Mouse (Mus musculus) retina, adult 2 months (tissue): ENCODE measurements around the gene Ppa2.

Source experiments
- DNase-seq: peaks from one replicate; pipeline ENCODE4 v3.0.0-alpha.2; 2012; ENCODE audit warnings: low read depth, low spot score

Ppa2 gene

GRCm38 (mm10) chr3:133389803-133390387 lies 80.0 kb downstream of the Ppa2 start:
- no peak for DNase-seq

- DNase-seq = no peak
These were observed 84.6 kb downstream of the Ppa2 start for GRCm38 (mm10) chr3:133394531-133394930.

DNA sequence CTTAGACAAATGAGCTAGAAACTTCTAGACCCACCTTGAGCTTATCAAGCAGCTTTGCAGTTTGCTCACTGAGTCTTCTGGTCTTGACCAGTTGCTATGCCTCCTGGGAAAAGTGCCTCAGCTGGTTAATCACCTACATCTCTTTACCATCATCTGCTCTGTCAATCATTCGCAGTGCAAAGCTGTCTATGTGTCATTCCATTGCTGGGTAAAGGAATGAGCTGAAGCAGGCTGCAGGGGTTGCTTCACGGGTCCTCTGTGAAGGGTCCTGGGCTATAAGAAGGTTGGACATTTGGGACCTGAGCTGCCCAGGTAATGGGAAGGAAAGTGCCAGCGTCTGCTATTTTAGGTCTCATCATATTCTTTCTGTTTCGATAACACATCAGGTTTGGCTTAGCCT lies 93.9 kb downstream of the Ppa2 start:
- no peak for DNase-seq

DNA sequence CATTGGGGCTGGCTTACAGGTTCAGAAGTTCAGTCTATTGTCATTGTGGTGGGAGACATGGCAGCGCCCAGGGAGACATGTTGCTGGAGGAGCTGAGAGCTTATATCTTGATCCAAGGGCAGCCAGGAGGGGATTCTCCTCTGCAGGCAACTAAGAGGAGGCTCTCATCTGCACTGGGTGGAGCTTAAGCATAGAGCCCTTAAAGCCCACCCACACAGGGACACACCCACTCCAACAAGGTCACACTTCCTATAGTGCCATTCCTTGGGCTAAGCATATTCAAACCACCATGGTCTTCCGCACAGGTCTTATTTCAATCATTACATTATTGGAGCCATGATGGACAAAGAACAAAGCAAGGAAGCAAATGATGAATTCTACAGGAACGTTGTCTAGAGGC lies 95.7 kb downstream of the Ppa2 start:
- no peak for DNase-seq

DNA sequence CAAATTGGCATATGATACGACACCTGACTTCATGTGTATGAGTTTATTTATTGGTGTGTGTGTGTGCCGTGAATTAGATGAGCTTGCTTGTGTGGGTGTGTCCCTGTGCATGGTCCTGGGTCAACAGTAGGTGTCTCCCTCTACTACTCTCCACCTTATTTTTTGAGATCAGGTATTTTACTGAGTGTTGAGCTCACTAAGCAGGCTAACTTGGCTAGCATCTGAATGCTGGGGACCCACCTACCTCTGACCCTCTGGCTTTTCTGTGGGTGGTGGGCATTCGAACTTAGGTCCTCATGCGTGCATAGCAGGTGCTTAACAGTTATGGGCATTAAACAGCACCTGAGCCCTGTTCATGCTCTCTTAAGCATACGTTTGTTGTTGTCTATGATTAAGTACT lies 96.3 kb downstream of the Ppa2 start:
- no peak for DNase-seq

- no peak for DNase-seq
These were observed 101.3 kb downstream of the Ppa2 start for GRCm38 (mm10) chr3:133411123-133411675.

DNA sequence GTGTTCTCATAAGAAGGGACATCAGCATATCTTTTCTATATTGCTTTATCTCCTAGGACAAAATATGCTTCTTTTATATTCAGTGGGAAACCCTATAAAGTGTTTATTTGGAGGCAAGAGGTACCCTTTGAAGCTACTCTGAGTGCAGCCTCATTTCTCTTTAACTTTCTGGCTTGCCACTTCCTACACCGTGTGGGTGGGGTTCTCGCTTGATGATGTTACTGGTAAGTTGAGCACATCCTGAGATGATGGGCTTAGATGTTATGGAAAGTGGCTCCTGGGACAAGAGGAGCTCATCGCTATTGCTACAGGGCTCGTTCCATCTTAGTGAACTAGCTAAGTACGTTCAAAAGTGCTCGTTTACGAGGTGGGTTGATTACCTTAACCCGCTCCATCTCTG lies 101.9 kb downstream of the Ppa2 start:
- DNase-seq = no peak

- DNase-seq = no peak
These were observed 104.8 kb downstream of the Ppa2 start for GRCm38 (mm10) chr3:133414747-133415146.

- DNase-seq = no peak
These were observed 113.2 kb downstream of the Ppa2 start for GRCm38 (mm10) chr3:133423073-133423472.
